Mouse (Mus musculus): ENCODE results near the gene Fmr1. TPM values are rescaled to one million over a fixed set of nuclear protein-coding genes. Genes with fewer than 3 reads are reported as not detected.
"Not testable (repeated sequence)": the region's sequence is repeated elsewhere in the genome, so short reads cannot be mapped to it uniquely, and the experiment has no call there.

Gene Fmr1
- polyA plus RNA-seq (2012; rRNA removed) = 39.3 and 40.8 TPM in 2 replicates

GRCm38 (mm10) chrX:68678333-68678740 is at the start of gene Fmr1:
Gene Fmr1, plus strand, starts transcription at chrX:68678541.
- Histone ChIP-seq H3K27ac (ENCODE audit: insufficient read depth, low read length) (peak within 1 kb of the TSS; percentile 75), H3K4me1 (ENCODE audit: control insufficient read depth, insufficient read depth, low read length) (no peaks in the 10 kb centered on the region), H3K27me3 (ENCODE audit: control insufficient read depth, insufficient read depth, low read length) (no peaks in the 10 kb centered on the region), H3K4me3 (replicated peaks; ENCODE audit: insufficient read depth, low read depth, low read length) (peak within 1 kb of the TSS; percentile 65)
- WGBS = 5% methylated on average over 49 of the region's 49 CpGs
- peak; percentile 83 for TF ChIP-seq POLR2A (IDR thresholded peaks at IDR 0.05; ENCODE audit: borderline replicate concordance, insufficient read depth, low read length)
- no peak for TF ChIP-seq CTCF (IDR thresholded peaks at IDR 0.05; ENCODE audit: borderline replicate concordance, insufficient read depth, low read depth, low read length)
- peak; percentile 95 to 96 for DNase-seq

GRCm38 (mm10) chrX:68641603-68642002 is 36.7 kb upstream of the Fmr1 start:
- H3K4me1 ChIP-seq (ENCODE audit: control insufficient read depth, insufficient read depth, low read length) = no peaks in the 10 kb centered on the region
- no peak for DNase-seq
- H3K4me3 ChIP-seq (replicated peaks; ENCODE audit: insufficient read depth, low read depth, low read length) = no peak overlapping the region
- no peak for TF ChIP-seq CTCF (IDR thresholded peaks at IDR 0.05; ENCODE audit: borderline replicate concordance, insufficient read depth, low read depth, low read length)
- H3K27ac ChIP-seq (ENCODE audit: insufficient read depth, low read length) = no peak overlapping the region
- no peaks in the 10 kb centered on the region for H3K27me3 ChIP-seq (ENCODE audit: control insufficient read depth, insufficient read depth, low read length)
- WGBS = 50% methylated on average over 1 of the region's 1 CpGs

- no peak overlapping the region for H3K4me3 ChIP-seq (replicated peaks; ENCODE audit: insufficient read depth, low read depth, low read length)
- H3K27ac ChIP-seq (ENCODE audit: insufficient read depth, low read length) = no peak overlapping the region
- peak in 1 of 2 experiments; percentile 3 for DNase-seq
- 18% methylated on average over 7 of the region's 7 CpGs for WGBS
- TF ChIP-seq CTCF (IDR thresholded peaks at IDR 0.05; ENCODE audit: borderline replicate concordance, insufficient read depth, low read depth, low read length) (no peak), POLR2A (IDR thresholded peaks at IDR 0.05; ENCODE audit: borderline replicate concordance, insufficient read depth, low read length) (no peak)
- no peaks in the 10 kb centered on the region for H3K4me1 ChIP-seq (ENCODE audit: control insufficient read depth, insufficient read depth, low read length)
- no peaks in the 10 kb centered on the region for H3K27me3 ChIP-seq (ENCODE audit: control insufficient read depth, insufficient read depth, low read length)
Measured at GRCm38 (mm10) chrX:68645154-68645919, 33.0 kb upstream of the Fmr1 start.

- TF ChIP-seq CTCF (IDR thresholded peaks at IDR 0.05; ENCODE audit: borderline replicate concordance, insufficient read depth, low read depth, low read length) = no peak
- no peak for TF ChIP-seq POLR2A (IDR thresholded peaks at IDR 0.05; ENCODE audit: borderline replicate concordance, insufficient read depth, low read length)
Measured at GRCm38 (mm10) chrX:68677508-68677907, 833 bp upstream of the Fmr1 start.

GRCm38 (mm10) chrX:68678815-68679486 is 610 bp downstream of the Fmr1 start:
- Histone ChIP-seq H3K27me3 (ENCODE audit: control insufficient read depth, insufficient read depth, low read length) (no peaks in the 10 kb centered on the region), H3K4me1 (ENCODE audit: control insufficient read depth, insufficient read depth, low read length) (no peaks in the 10 kb centered on the region), H3K27ac (ENCODE audit: insufficient read depth, low read length) (peak overlapping the region; percentile 75), H3K4me3 (replicated peaks; ENCODE audit: insufficient read depth, low read depth, low read length) (peak overlapping the region; percentile 65)
- DNase-seq = no peak
- TF ChIP-seq POLR2A (IDR thresholded peaks at IDR 0.05; ENCODE audit: borderline replicate concordance, insufficient read depth, low read length) (no peak), CTCF (IDR thresholded peaks at IDR 0.05; ENCODE audit: borderline replicate concordance, insufficient read depth, low read depth, low read length) (no peak)
- WGBS = 10% methylated on average over 67 of the region's 67 CpGs

More at GRCm38 (mm10) chrX:68677508-68677907, 833 bp upstream of the Fmr1 start:
- peak in 1 of 2 experiments; percentile 3 for DNase-seq
- Histone ChIP-seq H3K27me3 (ENCODE audit: control insufficient read depth, insufficient read depth, low read length) (no peaks in the 10 kb centered on the region), H3K4me3 (replicated peaks; ENCODE audit: insufficient read depth, low read depth, low read length) (no peak overlapping the region), H3K27ac (ENCODE audit: insufficient read depth, low read length) (no peak overlapping the region), H3K4me1 (ENCODE audit: control insufficient read depth, insufficient read depth, low read length) (no peaks in the 10 kb centered on the region)
- WGBS = 6% methylated on average over 1 of the region's 1 CpGs

GRCm38 (mm10) chrX:68684706-68685105 is 6.4 kb downstream of the Fmr1 start:
- Histone ChIP-seq H3K4me3 (replicated peaks; ENCODE audit: insufficient read depth, low read depth, low read length) (no peak overlapping the region), H3K27me3 (ENCODE audit: control insufficient read depth, insufficient read depth, low read length) (no peaks in the 10 kb centered on the region), H3K27ac (ENCODE audit: insufficient read depth, low read length) (no peak overlapping the region), H3K4me1 (ENCODE audit: control insufficient read depth, insufficient read depth, low read length) (no peaks in the 10 kb centered on the region)
- TF ChIP-seq POLR2A (IDR thresholded peaks at IDR 0.05; ENCODE audit: borderline replicate concordance, insufficient read depth, low read length) (no peak), CTCF (IDR thresholded peaks at IDR 0.05; ENCODE audit: borderline replicate concordance, insufficient read depth, low read depth, low read length) (no peak)
- 89% methylated on average over 2 of the region's 2 CpGs for WGBS
- no peak for DNase-seq

- DNase-seq; H3K4me1 ChIP-seq (ENCODE audit: control insufficient read depth, insufficient read depth, low read length); H3K4me3 ChIP-seq (replicated peaks; ENCODE audit: insufficient read depth, low read depth, low read length); H3K27ac ChIP-seq (ENCODE audit: insufficient read depth, low read length); H3K27me3 ChIP-seq (ENCODE audit: control insufficient read depth, insufficient read depth, low read length): not testable (repeated sequence)
- 90% methylated on average over 8 of the region's 8 CpGs for WGBS
Measured at GRCm38 (mm10) chrX:68691936-68692335, 13.6 kb downstream of the Fmr1 start.

GRCm38 (mm10) chrX:68736902-68737301 is 58.6 kb downstream of the Fmr1 start:
- no peak for TF ChIP-seq POLR2A (IDR thresholded peaks at IDR 0.05; ENCODE audit: borderline replicate concordance, insufficient read depth, low read length)
- no peak for TF ChIP-seq CTCF (IDR thresholded peaks at IDR 0.05; ENCODE audit: borderline replicate concordance, insufficient read depth, low read depth, low read length)
- WGBS = 72% methylated on average over 1 of the region's 1 CpGs
- DNase-seq = no peak
- Histone ChIP-seq H3K27ac (ENCODE audit: insufficient read depth, low read length) (no peak overlapping the region), H3K4me1 (ENCODE audit: control insufficient read depth, insufficient read depth, low read length) (no peaks in the 10 kb centered on the region), H3K27me3 (ENCODE audit: control insufficient read depth, insufficient read depth, low read length) (no peaks in the 10 kb centered on the region), H3K4me3 (replicated peaks; ENCODE audit: insufficient read depth, low read depth, low read length) (no peak overlapping the region)

Data from cerebellum, adult 2 months (tissue).